Comparison of ENCODE assay signal across 8 mouse cellular contexts in the genomic region with DNA sequence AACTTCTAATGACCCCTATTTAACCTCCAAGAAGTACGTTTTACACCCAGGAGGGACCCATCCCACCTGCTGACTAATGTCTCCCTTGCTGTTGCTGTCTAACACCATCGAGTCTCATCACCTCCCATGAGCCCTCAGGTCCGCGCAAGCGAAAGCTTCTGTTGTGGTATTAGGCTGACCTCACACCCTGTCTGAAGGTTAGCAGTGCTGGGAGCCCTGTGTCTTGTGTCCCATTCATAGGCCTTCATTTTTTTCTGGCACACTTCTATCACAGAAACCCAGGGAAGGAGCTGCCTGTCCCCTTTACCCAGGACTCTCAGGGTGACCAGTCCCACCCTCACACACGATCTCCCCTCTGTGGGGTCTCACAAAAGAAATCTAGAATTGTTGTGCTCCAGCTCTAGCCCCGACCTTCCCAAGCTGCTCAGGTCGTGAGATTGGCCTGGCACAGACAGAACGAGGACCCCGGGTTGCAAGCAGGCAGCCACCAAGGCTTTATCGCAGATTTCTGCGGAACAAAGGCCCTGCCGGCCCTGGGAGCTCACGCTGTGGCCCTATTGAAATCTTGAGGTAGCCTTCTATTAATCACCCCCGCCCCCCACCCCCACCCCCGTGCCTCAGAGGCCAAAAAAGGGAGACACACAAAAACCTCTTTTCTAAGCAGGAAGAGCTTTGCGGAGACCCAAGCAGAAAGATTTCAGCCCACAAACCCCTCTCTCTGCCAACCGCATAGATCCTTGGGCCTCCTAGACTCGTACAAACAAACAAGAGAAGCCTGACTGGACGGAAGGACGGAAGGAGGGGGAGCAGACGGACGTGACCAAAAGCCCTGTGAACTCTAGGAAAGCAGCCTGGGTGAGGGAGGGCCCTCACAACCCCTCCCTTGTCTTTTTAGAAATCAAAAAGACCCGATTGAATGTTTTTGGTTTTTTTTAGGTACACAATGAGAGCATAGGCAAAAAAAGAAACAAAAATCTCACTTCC. TPM values are rescaled to one million over a fixed set of nuclear protein-coding genes. Genes with fewer than 3 reads are reported as not detected.
DNase-seq lines count a peak whose midpoint lies in the region; ATAC-seq and TF ChIP-seq lines count a peak whose summit lies in the region.

No protein-coding gene starts in this region.

- H3K9me3 ChIP-seq in ES-Bruce4 (replicated peaks; ENCODE audit: control insufficient read depth, insufficient read depth, low read length, poor library complexity, severe bottlenecking) = 0 out of 2 replicates have a peak, but pooled peaks cover 2% of the 10 kb centered on the region
- no peaks in the 10 kb centered on the region for H3K9me3 ChIP-seq in hindbrain, embryonic 12.5 days (replicated peaks)
- no peaks in the 10 kb centered on the region for H3K9me3 ChIP-seq in lung, embryonic 16.5 days (ENCODE audit: control insufficient read depth, low read length)
- no peaks in the 10 kb centered on the region for H3K9me3 ChIP-seq in stomach, embryonic 15.5 days

- peak overlapping the region; percentile 43 for H3K4me3 ChIP-seq in ES-Bruce4 (ENCODE audit: low read depth, low read length)
- H3K4me3 ChIP-seq in hindbrain, embryonic 12.5 days = no peak overlapping the region
- no peak overlapping the region for H3K4me3 ChIP-seq in lung, embryonic 16.5 days (ENCODE audit: low read length)
- no peak overlapping the region for H3K4me3 ChIP-seq in stomach, embryonic 15.5 days (replicated peaks)

- no peaks in the 10 kb centered on the region for H3K36me3 ChIP-seq in ES-Bruce4 (ENCODE audit: control insufficient read depth, insufficient read depth, low read length, poor library complexity, severe bottlenecking)
- no peaks in the 10 kb centered on the region for H3K36me3 ChIP-seq in hindbrain, embryonic 12.5 days
- no peaks in the 10 kb centered on the region for H3K36me3 ChIP-seq in lung, embryonic 16.5 days (ENCODE audit: control insufficient read depth, insufficient read depth, low read length)
- H3K36me3 ChIP-seq in stomach, embryonic 15.5 days = no peaks in the 10 kb centered on the region

- DNase-seq in T-cell, adult 2 months (ENCODE audit: low spot score) = peak; percentile 31
- DNase-seq in urinary bladder, postnatal 14 days (ENCODE audit: low spot score) = no peak
- DNase-seq in testis, postnatal 14 days (ENCODE audit: low spot score) = no peak
- DNase-seq in layer of hippocampus, adult 9-10 months (ENCODE audit: low spot score) = no peak

- no peaks in the 10 kb centered on the region for H3K27me3 ChIP-seq in ES-Bruce4 (ENCODE audit: control insufficient read depth, insufficient read depth, low read length, poor library complexity, severe bottlenecking)
- H3K27me3 ChIP-seq in hindbrain, embryonic 12.5 days = no peaks in the 10 kb centered on the region
- no peaks in the 10 kb centered on the region for H3K27me3 ChIP-seq in lung, embryonic 16.5 days (ENCODE audit: control insufficient read depth, insufficient read depth, low read depth, low read length)
- H3K27me3 ChIP-seq in stomach, embryonic 15.5 days (replicated peaks) = no peaks in the 10 kb centered on the region

- no peak for TF ChIP-seq EP300 in ES-Bruce4 (IDR thresholded peaks at IDR 0.05; ENCODE audit: insufficient read depth, low read depth, low read length)

- peak overlapping the region; percentile 23; the same call in 1 of the 2 replicates for H3K4me2 ChIP-seq in hindbrain, embryonic 12.5 days (replicated peaks)
- H3K4me2 ChIP-seq in lung, embryonic 16.5 days (ENCODE audit: low read depth, low read length) = peak overlapping the region; percentile 30
- peak overlapping the region; percentile 33 for H3K4me2 ChIP-seq in stomach, embryonic 15.5 days

- no peak for TF ChIP-seq CTCF in ES-Bruce4 (IDR thresholded peaks at IDR 0.05; ENCODE audit: low read depth, low read length)

- peaks cover 5% of the 10 kb centered on the region for H3K4me1 ChIP-seq in ES-Bruce4 (ENCODE audit: control insufficient read depth, insufficient read depth, low read length)
- H3K4me1 ChIP-seq in hindbrain, embryonic 12.5 days = peaks cover 31% of the 10 kb centered on the region
- peaks cover 19% of the 10 kb centered on the region for H3K4me1 ChIP-seq in lung, embryonic 16.5 days (replicated peaks; ENCODE audit: control insufficient read depth, insufficient read depth, low read length)
- H3K4me1 ChIP-seq in stomach, embryonic 15.5 days = peaks cover 19% of the 10 kb centered on the region

- 3% methylated on average over 24 of the region's 24 CpGs for WGBS in hindbrain, embryonic 12.5 days
- 14% methylated on average over 24 of the region's 24 CpGs for WGBS in lung, embryonic 16.5 days
- 16% methylated on average over 24 of the region's 24 CpGs for WGBS in stomach, embryonic 15.5 days

- H3K27ac ChIP-seq in ES-Bruce4 (ENCODE audit: insufficient read depth, low read length) = peak overlapping the region; percentile 97
- H3K27ac ChIP-seq in hindbrain, embryonic 12.5 days = peak overlapping the region; percentile 90
- H3K27ac ChIP-seq in lung, embryonic 16.5 days (ENCODE audit: low read length) = peak overlapping the region; percentile 56
- peak overlapping the region; percentile 75 for H3K27ac ChIP-seq in stomach, embryonic 15.5 days

- no peak for TF ChIP-seq POLR2A in ES-Bruce4 (IDR thresholded peaks at IDR 0.05; ENCODE audit: insufficient read depth, low read length)

- ATAC-seq in hindbrain, embryonic 12.5 days (ENCODE audit: low FRiP score) = peak; percentile 35
- ATAC-seq in lung, embryonic 16.5 days (ENCODE audit: low read depth) = no peak
- ATAC-seq in stomach, embryonic 15.5 days (ENCODE audit: insufficient read depth, low FRiP score, low read depth) = no peak

- peak overlapping the region; percentile 56 for H3K9ac ChIP-seq in ES-Bruce4 (ENCODE audit: low read depth, poor library complexity, severe bottlenecking)
- H3K9ac ChIP-seq in hindbrain, embryonic 12.5 days = peak overlapping the region; percentile 46
- peak overlapping the region; percentile 39 for H3K9ac ChIP-seq in lung, embryonic 16.5 days (ENCODE audit: low read length)
- no peak overlapping the region for H3K9ac ChIP-seq in stomach, embryonic 15.5 days

RNA-seq across cellular contexts. Expression of a gene that starts 29.8 kb away (rescaled TPM):
- 17.7 and 18.6 TPM in 2 replicates for polyA plus RNA-seq in ES-Bruce4 (2011; ENCODE audit: insufficient read depth, insufficient read length, low read depth, missing spikeins)
- polyA plus RNA-seq in hindbrain, embryonic 12.5 days (2016; fragmentation: Nextera tagmentation; extraction: Ambion mirVana) = 7.9 and 8.8 TPM in 2 replicates
- 3.1 and 3.3 TPM in 2 replicates for polyA plus RNA-seq in lung, embryonic 16.5 days (2015; fragmentation: Nextera tagmentation; extraction: Ambion mirVana)
- 5.6 and 5.7 TPM in 2 replicates for polyA plus RNA-seq in stomach, embryonic 15.5 days (2015; fragmentation: Nextera tagmentation; extraction: Ambion mirVana)
